Mouse (Mus musculus) liver, postnatal 0 days (tissue): ENCODE measurements around the gene Fbxo21.

Source experiments
- CTCF ChIP-seq: sonication (generic); IDR thresholded peaks from 2 replicates; pipeline ENCODE4 v1.5.1; 2016; ENCODE audit warnings: antibody characterized with exemption, low read depth
- EP300 ChIP-seq: IDR thresholded peaks from 2 replicates; pipeline ENCODE4 v1.6.1; 2016; ENCODE audit warnings: antibody characterized with exemption, low read depth, mild to moderate bottlenecking

- peak; percentile 92 for TF ChIP-seq CTCF
- no peak for TF ChIP-seq EP300
Measured at GRCm38 (mm10) chr5:117938182-117938581, 38.3 kb upstream of the Fbxo21 start.
